Mouse (Mus musculus) embryonic fibroblast, embryonic 13.5 days (primary cell): ENCODE data around the gene Prune2.

Experiments
- CTCF ChIP-seq: IDR thresholded peaks from 2 replicates; pipeline ENCODE4 v1.5.1; 2011; ENCODE audit warnings: mild to moderate bottlenecking, control low read depth, low read length, moderate library complexity, borderline replicate concordance; ENCODE audit not compliant: insufficient read depth
- POLR2A ChIP-seq: IDR thresholded peaks from 2 replicates; pipeline ENCODE4 v1.6.1; 2011; ENCODE audit warnings: low read depth, mild to moderate bottlenecking, control low read depth, low read length, moderate library complexity

GRCm38 (mm10) chr19:17060106-17060505, 104.2 kb downstream of the Prune2 start:
- TF ChIP-seq CTCF (no peak), POLR2A (no peak)
